Mouse (Mus musculus) cerebellum, postnatal 10 days (tissue): ENCODE data around the gene Olfr895.

Experiments used
- DNase-seq, 2 experiments: peaks; one replicate each; pipeline ENCODE4 v3.0.0; 2021; ENCODE audit warnings: mixed read lengths in 2 of 2

The Olfr895 gene

GRCm38 (mm10) chr9:38267551-38267950 is at the start of gene Olfr895:
Gene Olfr895, plus strand, starts transcription at chr9:38267851.
- DNase-seq, result no peak

- DNase-seq, result no peak
Observed at GRCm38 (mm10) chr9:38252474-38252873, 15.2 kb upstream of the Olfr895 start, which contains the start of gene Olfr143. Gene Olfr143, plus strand, starts transcription at chr9:38252774.

GRCm38 (mm10) chr9:38290807-38291206 is 23.2 kb downstream of the Olfr895 start, which contains the start of gene Olfr896-ps1:
Gene Olfr896-ps1, plus strand, starts transcription at chr9:38291107.
- no peak for DNase-seq
